Mouse (Mus musculus): Measurements from ENCODE around the gene Mecom. TPM values are rescaled to one million over a fixed set of nuclear protein-coding genes. Genes with fewer than 3 reads are reported as not detected.

Mecom gene
- polyA plus RNA-seq, 1 experiment from 2014 or later = 22.4 TPM

GRCm38 (mm10) chr3:30519425-30519824 is 28.4 kb downstream of the Mecom start:
- Histone ChIP-seq H3K27me3 (replicated peaks; ENCODE audit: insufficient read depth, low read length) (no peaks in the 10 kb centered on the region), H3K36me3 (ENCODE audit: insufficient read depth, low read length) (no peaks in the 10 kb centered on the region), H3K27ac (ENCODE audit: low read length) (no peak overlapping the region), H3K4me3 (ENCODE audit: low read depth, low read length) (no peak overlapping the region), H3K4me2 (replicated peaks; ENCODE audit: low read depth, low read length) (no peak overlapping the region), H3K4me1 (ENCODE audit: insufficient read depth, low read depth, low read length) (no peaks in the 10 kb centered on the region), H3K9me3 (ENCODE audit: low read length) (no peaks in the 10 kb centered on the region), H3K9ac (replicated peaks; ENCODE audit: low read depth) (no peak overlapping the region)
- 18% methylated on average over 1 of the region's 1 CpGs for WGBS
- TF ChIP-seq EP300 (IDR thresholded peaks at IDR 0.05) (no peak), CTCF (IDR thresholded peaks at IDR 0.05) (no peak)
- DNase-seq (ENCODE audit: low spot score) (no peak), ATAC-seq (peak; percentile 33)

DNA sequence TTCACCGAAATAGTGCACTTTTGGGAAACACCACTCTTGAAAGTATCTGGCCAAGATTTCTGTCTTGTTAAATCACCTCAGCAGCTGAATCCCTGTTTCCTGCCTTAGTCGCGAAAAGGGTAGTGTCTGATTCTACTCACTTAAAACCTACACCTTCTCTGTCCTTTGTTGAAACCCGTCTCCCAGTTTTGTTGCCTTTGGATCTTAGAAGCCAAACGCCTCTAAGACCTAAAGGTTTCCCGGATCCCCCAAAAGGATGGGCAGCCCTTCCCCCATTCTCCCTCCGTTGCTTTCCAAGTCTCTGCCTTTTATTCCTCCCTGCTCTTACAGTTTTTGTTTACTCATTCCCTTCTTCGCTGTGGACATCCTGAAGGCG is 32.0 kb downstream of the Mecom start:
- no peaks in the 10 kb centered on the region for H3K9me3 ChIP-seq (ENCODE audit: low read length)
- no peak overlapping the region for H3K27ac ChIP-seq (ENCODE audit: low read length)
- no peaks in the 10 kb centered on the region for H3K36me3 ChIP-seq (ENCODE audit: insufficient read depth, low read length)
- no peaks in the 10 kb centered on the region for H3K4me1 ChIP-seq (ENCODE audit: insufficient read depth, low read depth, low read length)
- 0 out of 2 replicates have a peak, but pooled peaks cover 8% of the 10 kb centered on the region for H3K27me3 ChIP-seq (replicated peaks; ENCODE audit: insufficient read depth, low read length)
- TF ChIP-seq CTCF (IDR thresholded peaks at IDR 0.05) (no peak), EP300 (IDR thresholded peaks at IDR 0.05) (no peak)
- H3K4me2 ChIP-seq (replicated peaks; ENCODE audit: low read depth, low read length) = peak overlapping the region; percentile 82
- 16% methylated on average over 9 of the region's 9 CpGs for WGBS
- no peak for ATAC-seq
- DNase-seq (ENCODE audit: low spot score) = no peak
- 0 out of 2 replicates have a peak overlapping the region, but pooled peaks have one; percentile 46 for H3K4me3 ChIP-seq (ENCODE audit: low read depth, low read length)
- no peak overlapping the region for H3K9ac ChIP-seq (replicated peaks; ENCODE audit: low read depth)

DNA sequence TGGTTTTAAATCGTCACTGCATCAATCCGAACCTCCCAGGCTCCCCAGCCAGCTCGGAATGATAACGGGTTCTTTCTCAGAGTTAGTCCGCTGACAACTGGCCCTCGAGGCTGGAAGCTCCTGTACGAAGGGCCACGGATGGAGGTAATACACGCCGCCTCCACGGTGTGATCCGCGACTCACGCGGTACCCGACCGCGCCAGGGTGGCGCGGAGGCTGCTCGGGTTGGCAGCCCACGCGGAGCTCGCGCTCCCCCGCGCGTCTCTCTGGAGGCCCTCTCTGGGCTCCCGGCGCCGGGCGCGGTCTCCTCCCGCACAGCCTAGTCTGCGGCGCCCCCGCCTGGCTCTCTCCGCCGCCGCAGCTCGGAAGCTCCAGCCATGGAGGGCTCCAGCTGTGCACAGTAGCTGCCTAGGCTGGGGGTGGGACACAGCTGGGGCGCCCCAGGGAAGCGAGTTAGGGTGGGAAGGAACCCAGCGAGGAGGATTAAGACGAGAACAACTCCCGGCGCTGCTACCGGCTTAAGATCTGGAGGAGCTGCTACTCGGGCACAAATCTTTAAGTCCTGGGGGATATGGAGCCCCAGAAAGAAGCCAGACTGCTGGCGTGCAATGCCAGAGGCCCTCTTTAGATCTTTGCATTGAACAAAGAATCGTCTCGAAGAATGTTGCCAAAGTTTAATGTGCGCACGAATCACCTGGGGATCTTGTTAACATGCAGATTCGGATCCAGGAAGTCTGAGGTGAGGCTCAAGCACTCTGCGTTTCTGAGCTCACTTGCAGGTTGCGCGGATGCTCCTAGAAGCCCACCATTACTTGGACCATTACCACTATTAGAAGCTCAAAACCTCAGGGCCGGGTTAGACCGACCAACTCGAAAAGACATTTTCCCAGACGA is 32.7 kb downstream of the Mecom start:
- 0 out of 2 replicates have a peak, but pooled peaks cover 8% of the 10 kb centered on the region for H3K27me3 ChIP-seq (replicated peaks; ENCODE audit: insufficient read depth, low read length)
- peak overlapping the region; percentile 82 for H3K4me2 ChIP-seq (replicated peaks; ENCODE audit: low read depth, low read length)

GRCm38 (mm10) chr3:30514051-30514754 is 33.6 kb downstream of the Mecom start:
- DNase-seq (ENCODE audit: low spot score) (no peak), ATAC-seq (0 out of 2 replicates have a peak, but pooled peaks have one; percentile 5)
- Histone ChIP-seq H3K27ac (ENCODE audit: low read length) (peak overlapping the region; percentile 64; the same call in 1 of the 2 replicates), H3K4me2 (replicated peaks; ENCODE audit: low read depth, low read length) (peak overlapping the region; percentile 82), H3K9ac (replicated peaks; ENCODE audit: low read depth) (peak overlapping the region; percentile 34), H3K27me3 (replicated peaks; ENCODE audit: insufficient read depth, low read length) (0 out of 2 replicates have a peak, but pooled peaks cover 8% of the 10 kb centered on the region), H3K9me3 (ENCODE audit: low read length) (no peaks in the 10 kb centered on the region), H3K4me1 (ENCODE audit: insufficient read depth, low read depth, low read length) (no peaks in the 10 kb centered on the region), H3K4me3 (ENCODE audit: low read depth, low read length) (peak overlapping the region; percentile 46), H3K36me3 (ENCODE audit: insufficient read depth, low read length) (no peaks in the 10 kb centered on the region)
- 2% methylated on average over 52 of the region's 52 CpGs for WGBS
- TF ChIP-seq CTCF (IDR thresholded peaks at IDR 0.05) = no peak

More for the DNA sequence above, 32.7 kb downstream of the Mecom start:
- Histone ChIP-seq H3K4me3 (ENCODE audit: low read depth, low read length) (peak overlapping the region; percentile 46), H3K36me3 (ENCODE audit: insufficient read depth, low read length) (no peaks in the 10 kb centered on the region), H3K9ac (replicated peaks; ENCODE audit: low read depth) (no peak overlapping the region), H3K27ac (ENCODE audit: low read length) (peak overlapping the region; percentile 29; the same call in 1 of the 2 replicates), H3K4me1 (ENCODE audit: insufficient read depth, low read depth, low read length) (no peaks in the 10 kb centered on the region), H3K9me3 (ENCODE audit: low read length) (no peaks in the 10 kb centered on the region)
- peak; percentile 85 for DNase-seq (ENCODE audit: low spot score)
- ATAC-seq = peak; percentile 94
- 2% methylated on average over 57 of the region's 62 CpGs for WGBS
- peak; percentile 88 for TF ChIP-seq CTCF (IDR thresholded peaks at IDR 0.05)
- TF ChIP-seq EP300 (IDR thresholded peaks at IDR 0.05) = no peak

DNA sequence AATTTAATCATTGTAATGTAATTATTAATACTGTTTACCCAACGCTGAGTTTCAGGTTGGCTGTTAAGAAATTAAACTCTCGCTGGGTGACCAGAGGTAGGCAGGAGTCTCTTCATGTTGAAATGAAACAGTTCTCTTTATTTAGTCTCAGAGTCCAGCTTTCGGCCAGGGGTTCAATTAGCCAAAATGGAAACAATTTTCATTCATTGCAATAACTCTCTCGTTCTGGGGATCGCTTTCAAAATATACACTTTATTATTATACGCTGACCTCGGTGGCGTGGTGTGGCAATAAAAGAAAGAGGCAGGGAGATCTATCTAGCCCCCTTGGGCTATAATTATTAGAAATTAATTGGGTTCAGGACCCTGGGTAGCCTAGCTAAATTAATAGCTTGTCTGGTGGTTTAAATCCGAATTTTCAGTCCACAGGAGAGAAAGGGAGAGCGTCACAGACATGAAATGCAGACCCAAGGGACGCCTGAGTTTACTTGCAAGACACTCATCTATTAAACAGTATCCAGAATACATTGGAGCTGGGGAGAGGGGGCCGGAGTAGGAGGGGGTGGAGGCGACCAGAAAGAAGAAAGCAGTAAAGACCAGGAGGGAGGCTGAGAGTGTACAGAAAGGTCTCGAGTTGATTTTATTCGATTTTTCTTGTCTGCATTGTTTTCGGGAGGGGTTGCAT is 34.4 kb downstream of the Mecom start:
- Histone ChIP-seq H3K36me3 (ENCODE audit: insufficient read depth, low read length) (no peaks in the 10 kb centered on the region), H3K4me1 (ENCODE audit: insufficient read depth, low read depth, low read length) (no peaks in the 10 kb centered on the region), H3K9ac (replicated peaks; ENCODE audit: low read depth) (peak overlapping the region; percentile 34; the same call in 1 of the 2 replicates), H3K4me2 (replicated peaks; ENCODE audit: low read depth, low read length) (peak overlapping the region; percentile 82), H3K27ac (ENCODE audit: low read length) (peak overlapping the region; percentile 64; the same call in 1 of the 2 replicates), H3K4me3 (ENCODE audit: low read depth, low read length) (peak overlapping the region; percentile 46), H3K9me3 (ENCODE audit: low read length) (no peaks in the 10 kb centered on the region), H3K27me3 (replicated peaks; ENCODE audit: insufficient read depth, low read length) (0 out of 2 replicates have a peak, but pooled peaks cover 8% of the 10 kb centered on the region)
- ATAC-seq (no peak), DNase-seq (ENCODE audit: low spot score) (no peak)
- TF ChIP-seq CTCF (IDR thresholded peaks at IDR 0.05) (no peak), EP300 (IDR thresholded peaks at IDR 0.05) (no peak)
- WGBS = 19% methylated on average over 16 of the region's 16 CpGs
